Mouse (Mus musculus): ENCODE results near the gene Ssr1. TPM values are rescaled to one million over a fixed set of nuclear protein-coding genes. Genes with fewer than 3 reads are reported as not detected.

The Ssr1 gene
- polyA plus RNA-seq, 1 experiment from 2014 or later: 64.0 TPM

DNA sequence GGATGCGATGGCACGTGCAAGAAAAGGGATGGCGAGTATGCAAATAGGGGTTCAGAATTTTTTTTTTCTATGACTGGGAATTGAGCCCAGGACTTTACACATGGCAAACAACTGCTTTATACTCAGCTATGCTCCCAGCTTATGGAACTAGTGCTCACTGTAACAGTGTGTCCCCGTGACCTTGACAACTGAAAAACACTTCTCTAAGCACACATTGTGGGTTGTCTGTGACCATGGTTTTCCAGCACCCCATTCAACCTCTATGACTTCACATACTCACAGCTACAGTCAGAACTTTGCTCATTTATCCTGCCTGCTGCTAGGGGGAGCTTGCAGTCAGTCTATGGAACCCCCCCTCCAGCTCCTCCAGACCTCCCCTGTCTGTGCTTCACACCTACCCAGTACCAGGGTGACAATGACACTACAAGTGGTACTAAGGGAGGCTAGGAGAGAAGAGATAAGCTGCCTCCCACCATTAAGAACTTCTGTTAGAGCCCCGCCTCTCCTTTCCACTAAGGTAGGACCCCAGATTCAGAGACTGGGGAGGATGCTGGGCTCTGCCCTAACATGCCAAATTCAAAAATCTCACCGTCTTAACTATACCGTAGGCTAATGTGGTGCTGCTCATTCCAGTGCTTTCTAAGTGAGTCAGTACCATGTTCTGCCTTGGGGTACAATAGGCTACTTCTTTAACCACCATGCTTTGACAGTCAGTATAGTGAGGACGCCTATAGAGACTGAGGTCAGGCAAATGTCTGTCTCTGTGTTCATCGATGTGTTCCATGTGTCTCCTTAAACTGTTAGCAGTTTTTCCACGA lies 70.2 kb downstream of the Ssr1 start:
- Histone ChIP-seq H3K9ac (no peak overlapping the region), H3K36me3 (no peaks in the 10 kb centered on the region), H3K27ac (replicated peaks) (no peak overlapping the region), H3K27me3 (no peaks in the 10 kb centered on the region), H3K9me3 (no peaks in the 10 kb centered on the region), H3K4me3 (no peak overlapping the region), H3K4me2 (no peak overlapping the region), H3K4me1 (replicated peaks) (no peaks in the 10 kb centered on the region)
- 81% methylated on average over 10 of the region's 10 CpGs for WGBS
- ATAC-seq (ENCODE audit: low FRiP score, low read depth): 0 out of 2 replicates have a peak, but pooled peaks have one; percentile 38

DNA sequence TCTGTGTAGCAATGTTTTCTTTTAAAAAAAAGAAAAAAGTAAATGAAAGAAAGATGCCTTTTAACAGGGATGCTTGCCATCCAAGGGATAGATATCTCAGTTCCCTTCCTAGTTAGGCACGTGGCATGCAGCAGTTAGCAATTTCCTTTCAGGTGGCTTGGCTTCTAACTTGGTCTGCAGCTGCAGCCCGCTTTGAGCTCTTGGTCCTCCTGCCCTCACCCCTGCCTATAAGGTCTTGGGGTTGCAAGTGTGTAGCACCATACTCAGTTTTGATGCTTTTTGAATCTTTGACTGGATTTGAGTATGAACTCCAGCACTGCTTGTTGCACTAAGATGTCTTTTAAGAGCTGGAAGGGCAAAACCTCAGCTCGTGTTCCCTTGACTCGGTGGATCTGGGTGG lies 70.9 kb downstream of the Ssr1 start:
- Histone ChIP-seq H3K36me3 (no peaks in the 10 kb centered on the region), H3K4me1 (replicated peaks) (no peaks in the 10 kb centered on the region), H3K9ac (no peak overlapping the region), H3K27ac (replicated peaks) (no peak overlapping the region), H3K27me3 (no peaks in the 10 kb centered on the region), H3K4me3 (no peak overlapping the region), H3K4me2 (no peak overlapping the region), H3K9me3 (no peaks in the 10 kb centered on the region)
- no peak for ATAC-seq (ENCODE audit: low FRiP score, low read depth)
- WGBS: 89% methylated on average over 4 of the region's 4 CpGs

DNA sequence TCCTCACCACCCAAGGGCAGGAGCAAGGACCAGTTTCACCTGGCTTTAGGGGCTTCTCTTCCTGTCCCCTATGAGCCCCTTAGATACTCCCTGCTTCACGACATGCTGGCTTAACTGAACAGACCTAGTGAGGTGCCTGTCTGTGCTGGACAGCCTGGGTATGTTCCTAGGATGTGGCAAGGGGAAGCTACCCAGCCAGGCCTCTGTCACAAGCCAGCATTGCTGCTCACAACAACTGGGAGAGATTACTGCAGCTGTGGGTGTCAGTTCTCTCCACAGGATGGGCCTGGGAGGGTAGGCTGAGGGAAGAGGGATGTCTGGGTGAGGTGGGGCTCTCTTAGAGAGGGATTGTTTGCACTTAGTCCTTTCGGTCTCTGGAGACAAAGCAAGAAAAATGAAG lies 73.3 kb downstream of the Ssr1 start:
- 38% methylated on average over 2 of the region's 2 CpGs for WGBS
- H3K27me3 ChIP-seq: no peaks in the 10 kb centered on the region
- no peaks in the 10 kb centered on the region for H3K9me3 ChIP-seq
- no peak overlapping the region for H3K27ac ChIP-seq (replicated peaks)
- H3K9ac ChIP-seq: no peak overlapping the region
- H3K4me3 ChIP-seq: no peak overlapping the region
- no peak for ATAC-seq (ENCODE audit: low FRiP score, low read depth)
- H3K4me1 ChIP-seq (replicated peaks): no peaks in the 10 kb centered on the region
- H3K36me3 ChIP-seq: no peaks in the 10 kb centered on the region
- H3K4me2 ChIP-seq: no peak overlapping the region

DNA sequence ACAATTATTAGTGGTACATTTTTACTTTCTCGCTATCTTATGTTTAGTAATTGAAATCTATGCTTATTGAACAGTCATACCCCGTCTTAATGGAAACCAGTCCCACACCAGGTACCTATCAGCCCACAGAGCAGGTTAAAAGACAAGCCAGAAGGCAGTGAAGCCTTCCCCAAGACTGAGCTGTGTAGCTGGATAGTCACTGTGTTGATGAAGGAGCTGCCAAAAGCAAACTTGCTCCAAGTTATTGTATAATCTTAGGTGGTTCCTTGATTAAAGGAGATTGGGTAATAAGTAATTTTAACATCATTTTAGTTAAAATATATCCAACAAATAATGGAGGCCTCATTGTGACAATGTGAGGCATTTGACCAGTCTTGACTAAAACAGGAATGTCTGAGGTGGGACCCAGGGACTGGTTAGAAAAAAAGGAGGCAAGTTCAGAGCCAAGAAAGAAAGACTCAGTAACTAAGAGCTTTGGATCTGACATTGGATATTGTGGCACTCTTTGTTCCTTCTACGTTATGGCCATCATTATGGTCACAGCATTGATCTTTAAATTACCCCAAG lies 74.2 kb downstream of the Ssr1 start:
- Histone ChIP-seq H3K4me3 (no peak overlapping the region), H3K4me1 (replicated peaks) (no peaks in the 10 kb centered on the region), H3K9ac (no peak overlapping the region), H3K27ac (replicated peaks) (no peak overlapping the region), H3K4me2 (no peak overlapping the region), H3K9me3 (no peaks in the 10 kb centered on the region), H3K36me3 (no peaks in the 10 kb centered on the region), H3K27me3 (no peaks in the 10 kb centered on the region)
- 87% methylated on average over 3 of the region's 3 CpGs for WGBS
- ATAC-seq (ENCODE audit: low FRiP score, low read depth): no peak

DNA sequence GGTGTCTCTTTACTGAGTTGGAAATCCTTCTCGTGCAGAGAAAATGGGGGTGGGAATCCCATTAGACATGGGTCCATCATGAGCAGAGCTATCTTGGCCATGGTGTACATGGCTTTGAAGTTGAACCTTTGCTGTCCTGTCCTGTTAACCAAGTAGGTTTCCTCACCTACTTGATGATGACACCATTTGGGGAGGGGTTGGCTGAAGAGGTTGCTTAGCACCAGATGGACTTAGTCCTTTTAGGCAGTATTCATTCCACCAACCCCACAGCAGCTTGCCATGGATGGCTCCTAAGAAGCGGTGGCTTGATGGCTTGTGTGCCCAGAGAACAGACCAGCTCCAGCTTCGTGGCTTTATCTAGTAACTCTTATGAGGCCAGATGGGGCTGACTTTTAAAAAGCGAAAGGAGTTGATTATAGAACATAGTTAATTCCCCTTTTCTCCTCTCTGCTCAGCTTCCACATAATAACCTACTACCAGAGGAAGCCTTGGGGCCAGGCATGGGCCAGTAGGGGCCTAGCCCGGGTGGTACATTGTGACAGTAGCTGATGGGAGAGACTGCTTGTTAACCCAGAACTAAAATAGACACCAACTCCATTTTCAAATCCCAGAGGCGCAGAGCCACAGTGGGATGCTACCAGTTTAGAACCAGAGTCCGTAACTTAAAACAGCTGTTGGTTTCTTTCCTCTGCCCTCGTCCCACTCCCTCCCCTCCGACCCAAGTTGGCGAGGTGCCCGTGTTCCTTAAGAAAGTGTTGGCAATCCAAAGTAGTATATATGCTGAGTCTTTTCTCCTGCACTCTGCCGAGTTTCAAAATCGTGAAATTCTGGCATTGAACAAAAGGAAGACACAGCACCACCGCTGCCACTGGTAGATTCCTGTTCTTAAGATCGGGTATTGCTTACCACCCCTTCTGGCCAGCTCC lies 75.4 kb downstream of the Ssr1 start:
- 88% methylated on average over 15 of the region's 15 CpGs for WGBS
- no peak for ATAC-seq (ENCODE audit: low FRiP score, low read depth)

More for the DNA sequence above, 75.4 kb downstream of the Ssr1 start:
- Histone ChIP-seq H3K27ac (replicated peaks) (no peak overlapping the region), H3K9me3 (no peaks in the 10 kb centered on the region), H3K9ac (no peak overlapping the region), H3K27me3 (no peaks in the 10 kb centered on the region), H3K4me3 (no peak overlapping the region), H3K36me3 (no peaks in the 10 kb centered on the region), H3K4me1 (replicated peaks) (no peaks in the 10 kb centered on the region), H3K4me2 (no peak overlapping the region)

Other genes starting within 250 kb of the Ssr1 start
- gene Rreb1, start 215.8 kb downstream of the Ssr1 start, polyA plus RNA-seq (2015; fragmentation: Nextera tagmentation; extraction: Ambion mirVana): 2.8 and 3.4 TPM in 2 replicates
- gene Riok1, start 42.8 kb upstream of the Ssr1 start, polyA plus RNA-seq (2015; fragmentation: Nextera tagmentation; extraction: Ambion mirVana): 45.5 and 50.8 TPM in 2 replicates
- 2.2 and 3.1 TPM in 2 replicates for gene Cage1, start 42.9 kb upstream of the Ssr1 start, polyA plus RNA-seq (2015; fragmentation: Nextera tagmentation; extraction: Ambion mirVana)
- 0.22 and 0.24 TPM in 2 replicates for gene Dsp, start 157.1 kb upstream of the Ssr1 start, polyA plus RNA-seq (2015; fragmentation: Nextera tagmentation; extraction: Ambion mirVana)
- gene Snrnp48, start 210.7 kb upstream of the Ssr1 start, polyA plus RNA-seq (2015; fragmentation: Nextera tagmentation; extraction: Ambion mirVana): 24.8 and 26.8 TPM in 2 replicates